Mouse (Mus musculus): ENCODE measurements around the gene Prlhr. TPM values are rescaled to one million over a fixed set of nuclear protein-coding genes. Genes with fewer than 3 reads are reported as not detected.

Gene Prlhr
- polyA plus RNA-seq, 1 experiment from 2014 or later, result not detected

Other genes starting within 250 kb of the Prlhr start
- gene Fam204a, start 241.6 kb downstream of the Prlhr start, polyA plus RNA-seq (2014; fragmentation: Nextera tagmentation; extraction: Ambion mirVana), result 64.6 and 73.0 TPM in 2 replicates
- 33.8 and 36.7 TPM in 2 replicates for gene Cacul1, start 112.7 kb upstream of the Prlhr start, polyA plus RNA-seq (2014; fragmentation: Nextera tagmentation; extraction: Ambion mirVana)

All from limb, embryonic 11.5 days (tissue).